Mouse (Mus musculus): Measurements from ENCODE around the gene Nanos3. TPM values are rescaled to one million over a fixed set of nuclear protein-coding genes. Genes with fewer than 3 reads are reported as not detected.

The Nanos3 gene
- polyA plus RNA-seq, 1 experiment = 1.1 TPM

DNA sequence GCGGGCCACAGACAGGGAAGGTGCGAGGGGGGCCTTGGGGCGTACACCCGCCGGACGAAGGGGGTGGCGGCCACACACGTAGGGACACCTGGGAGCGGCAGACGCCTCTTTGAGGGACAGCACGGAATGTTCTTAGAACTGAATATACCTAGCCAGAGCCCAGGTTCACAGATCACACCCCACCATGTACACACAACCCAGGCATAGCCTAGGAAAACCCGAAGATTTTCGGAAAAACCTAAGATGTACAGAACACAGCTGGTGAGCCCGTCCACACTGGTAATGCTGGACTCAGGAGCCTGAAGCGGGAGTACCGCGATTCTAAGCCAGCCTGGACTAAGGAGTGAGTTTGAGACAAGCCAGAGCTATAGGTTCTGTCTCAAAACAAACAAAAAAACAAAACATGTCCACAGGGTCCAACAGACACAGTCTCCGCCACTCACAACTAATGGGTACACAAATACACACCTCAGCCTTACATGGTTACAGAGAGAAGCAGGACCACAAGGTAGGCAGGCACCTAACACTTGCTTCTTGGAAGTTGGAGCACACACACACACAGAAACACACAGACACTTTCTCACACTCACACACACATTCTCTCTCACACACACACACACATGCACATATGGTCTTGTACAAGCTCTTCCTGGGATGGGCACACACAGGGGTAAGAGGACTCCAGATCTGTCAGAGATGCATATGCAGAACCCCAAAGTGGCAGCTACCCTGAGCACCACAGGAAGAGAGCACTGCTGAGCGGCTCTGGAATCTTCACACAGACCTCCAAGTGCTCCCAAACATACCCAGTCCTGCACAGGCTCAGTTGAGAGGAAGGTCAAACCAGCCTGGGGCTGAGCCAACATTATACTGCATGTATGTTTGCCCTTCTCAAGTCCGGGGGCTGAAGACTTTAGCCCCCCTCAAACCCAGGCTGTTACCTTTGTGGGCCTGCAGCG lies 653 bp downstream of the Nanos3 start:
- peak overlapping the region; percentile 43 for H3K4me3 ChIP-seq (ENCODE audit: insufficient read depth, poor library complexity, severe bottlenecking)
- H3K36me3 ChIP-seq (ENCODE audit: control insufficient read depth, insufficient read depth) = no peaks in the 10 kb centered on the region
- H3K79me3 ChIP-seq (ENCODE audit: low read depth) = peaks cover 1% of the 10 kb centered on the region
- TF ChIP-seq FOSL1 (IDR thresholded peaks at IDR 0.05; ENCODE audit: insufficient read depth, low read length, poor library complexity, severe bottlenecking) (no peak), MYOD1 (IDR thresholded peaks at IDR 0.05; ENCODE audit: control insufficient read depth, insufficient read length, low read depth) (no peak), MYOG (IDR thresholded peaks at IDR 0.05; ENCODE audit: control insufficient read depth, extremely low read depth, insufficient read length) (no peak), CEBPB (IDR thresholded peaks at IDR 0.05; ENCODE audit: low read depth) (no peak), MAX (IDR thresholded peaks at IDR 0.05) (no peak), USF1 (IDR thresholded peaks at IDR 0.05; ENCODE audit: low read depth) (no peak), CTCF (IDR thresholded peaks at IDR 0.05; ENCODE audit: control insufficient read depth, insufficient read depth, insufficient read length) (no peak)
- H3K79me2 ChIP-seq (ENCODE audit: control insufficient read depth, insufficient read depth) = peaks cover 13% of the 10 kb centered on the region
- no peaks in the 10 kb centered on the region for H3K27me3 ChIP-seq (ENCODE audit: control insufficient read depth, insufficient read depth, insufficient read length)
- peak overlapping the region; percentile 94 for H3ac ChIP-seq (ENCODE audit: control insufficient read depth, insufficient read length, low read depth)

DNA sequence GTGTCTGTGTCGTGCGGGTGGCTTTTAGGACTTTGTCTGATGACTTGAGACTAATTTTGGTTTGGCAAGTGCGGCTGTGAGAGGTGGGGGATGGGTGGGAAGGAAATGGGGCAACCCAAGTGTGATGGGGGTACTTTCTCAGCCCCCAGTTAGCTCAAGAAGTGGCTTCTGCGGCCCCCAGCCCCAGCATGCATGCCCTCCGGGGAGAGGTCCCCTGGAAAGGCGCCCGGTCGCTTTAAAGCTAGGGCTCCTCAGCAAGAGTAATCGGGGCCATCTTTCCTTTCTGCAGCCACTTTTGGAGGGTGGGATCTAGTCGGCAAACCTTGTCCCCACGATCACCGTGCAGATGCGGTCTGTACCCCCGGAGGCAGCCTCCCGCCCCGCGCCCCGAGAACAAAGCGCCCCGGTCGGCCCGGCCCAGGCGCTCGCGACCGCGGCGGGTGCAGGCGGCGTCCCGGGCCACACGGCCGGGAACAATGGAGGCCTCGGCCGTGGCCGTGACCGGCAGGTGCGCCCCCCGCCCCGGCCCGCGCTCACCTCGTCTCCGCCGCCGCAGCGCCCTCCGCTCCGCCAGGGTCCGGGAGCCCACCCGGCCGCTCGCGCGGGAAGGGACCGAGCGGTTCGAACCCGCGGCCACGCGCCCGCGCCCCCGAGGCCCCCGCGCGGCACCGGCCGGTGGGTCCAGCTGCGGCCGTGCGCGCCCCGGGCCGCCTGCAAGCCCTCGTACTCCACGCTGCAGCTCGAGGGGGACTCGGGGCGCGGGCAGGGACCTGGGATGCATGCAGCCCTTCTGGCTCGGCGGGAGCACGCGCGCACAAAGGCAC lies 1.5 kb downstream of the Nanos3 start:
- Histone ChIP-seq H3ac (ENCODE audit: control insufficient read depth, insufficient read length, low read depth) (peak overlapping the region; percentile 94), H3K4me3 (ENCODE audit: insufficient read depth, poor library complexity, severe bottlenecking) (peak overlapping the region; percentile 43), H3K79me2 (ENCODE audit: control insufficient read depth, insufficient read depth) (peaks cover 13% of the 10 kb centered on the region), H3K36me3 (ENCODE audit: control insufficient read depth, insufficient read depth) (no peaks in the 10 kb centered on the region), H3K27me3 (ENCODE audit: control insufficient read depth, insufficient read depth, insufficient read length) (no peaks in the 10 kb centered on the region), H3K79me3 (ENCODE audit: low read depth) (no peaks in the 10 kb centered on the region)
- TF ChIP-seq FOSL1 (IDR thresholded peaks at IDR 0.05; ENCODE audit: insufficient read depth, low read length, poor library complexity, severe bottlenecking) (no peak), MAX (IDR thresholded peaks at IDR 0.05) (no peak), CEBPB (IDR thresholded peaks at IDR 0.05; ENCODE audit: low read depth) (no peak), CTCF (IDR thresholded peaks at IDR 0.05; ENCODE audit: control insufficient read depth, insufficient read depth, insufficient read length) (no peak), MYOD1 (IDR thresholded peaks at IDR 0.05; ENCODE audit: control insufficient read depth, insufficient read length, low read depth) (no peak), MYOG (IDR thresholded peaks at IDR 0.05; ENCODE audit: control insufficient read depth, extremely low read depth, insufficient read length) (no peak), USF1 (IDR thresholded peaks at IDR 0.05; ENCODE audit: low read depth) (no peak)

DNA sequence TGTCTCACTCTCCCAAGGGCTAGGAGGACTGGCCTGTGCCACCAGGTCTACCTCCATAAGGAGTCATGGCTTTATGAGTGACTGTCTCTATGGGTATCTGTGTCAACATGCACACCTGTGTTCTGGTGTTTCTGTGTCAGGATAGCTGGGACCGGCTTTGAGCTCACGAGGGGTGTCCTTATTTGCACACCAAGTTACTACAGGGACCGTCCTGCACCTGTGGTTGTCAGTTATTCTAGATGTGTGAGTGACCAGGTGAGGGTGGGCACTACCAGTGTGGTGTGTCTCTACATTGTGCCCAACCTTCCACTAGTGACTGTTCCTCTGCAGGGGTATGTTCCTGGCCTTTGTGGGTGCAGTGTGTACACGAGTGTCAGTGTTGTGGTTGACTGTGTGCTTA lies 2.2 kb downstream of the Nanos3 start:
- TF ChIP-seq FOSL1 (IDR thresholded peaks at IDR 0.05; ENCODE audit: insufficient read depth, low read length, poor library complexity, severe bottlenecking) (no peak), MAX (IDR thresholded peaks at IDR 0.05) (no peak), MYOD1 (IDR thresholded peaks at IDR 0.05; ENCODE audit: control insufficient read depth, insufficient read length, low read depth) (peak; percentile 12), USF1 (IDR thresholded peaks at IDR 0.05; ENCODE audit: low read depth) (no peak), CTCF (IDR thresholded peaks at IDR 0.05; ENCODE audit: control insufficient read depth, insufficient read depth, insufficient read length) (no peak), MYOG (IDR thresholded peaks at IDR 0.05; ENCODE audit: control insufficient read depth, extremely low read depth, insufficient read length) (no peak)
- no peak overlapping the region for H3ac ChIP-seq (ENCODE audit: control insufficient read depth, insufficient read length, low read depth)
- peaks cover 13% of the 10 kb centered on the region for H3K79me2 ChIP-seq (ENCODE audit: control insufficient read depth, insufficient read depth)
- H3K36me3 ChIP-seq (ENCODE audit: control insufficient read depth, insufficient read depth) = no peaks in the 10 kb centered on the region
- no peaks in the 10 kb centered on the region for H3K27me3 ChIP-seq (ENCODE audit: control insufficient read depth, insufficient read depth, insufficient read length)
- H3K4me3 ChIP-seq (ENCODE audit: insufficient read depth, poor library complexity, severe bottlenecking) = no peak overlapping the region
- no peaks in the 10 kb centered on the region for H3K79me3 ChIP-seq (ENCODE audit: low read depth)

DNA sequence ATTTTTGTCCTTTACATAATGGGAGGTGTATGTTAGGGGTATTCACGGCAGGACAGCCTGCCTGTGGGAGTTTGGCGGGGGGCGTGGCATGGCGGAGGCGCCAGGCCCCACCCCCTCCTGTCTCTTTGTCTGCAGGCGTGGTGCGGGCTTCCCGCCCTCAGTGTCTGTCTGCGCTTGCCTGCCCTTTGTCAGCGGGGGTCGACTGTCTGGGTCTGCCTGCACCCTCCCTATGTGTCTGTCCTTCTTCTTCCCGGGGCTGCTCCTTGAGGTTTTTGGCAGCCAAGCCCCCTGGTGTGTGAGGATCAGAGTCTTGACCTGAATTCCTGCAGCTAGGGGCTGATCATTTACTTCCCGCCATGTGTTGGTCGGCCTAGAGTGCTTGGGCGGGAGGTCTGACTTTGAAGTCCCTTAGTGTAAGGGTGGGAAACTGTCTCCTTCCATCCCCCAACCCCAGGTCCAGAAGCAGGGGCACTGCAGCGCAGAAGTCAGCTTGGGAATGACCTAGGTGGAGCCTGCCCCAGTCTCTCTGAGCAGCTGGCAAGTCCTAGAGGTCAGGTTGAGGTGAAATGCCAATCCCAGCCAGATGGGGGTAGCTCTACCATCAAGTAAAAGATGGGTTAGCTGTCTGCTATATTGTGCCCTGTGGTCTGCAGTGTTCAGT lies 4.4 kb downstream of the Nanos3 start:
- Histone ChIP-seq H3K36me3 (ENCODE audit: control insufficient read depth, insufficient read depth) (no peaks in the 10 kb centered on the region), H3ac (ENCODE audit: control insufficient read depth, insufficient read length, low read depth) (no peak overlapping the region), H3K27me3 (ENCODE audit: control insufficient read depth, insufficient read depth, insufficient read length) (no peaks in the 10 kb centered on the region), H3K79me2 (ENCODE audit: control insufficient read depth, insufficient read depth) (peaks cover 13% of the 10 kb centered on the region), H3K4me3 (ENCODE audit: insufficient read depth, poor library complexity, severe bottlenecking) (no peak overlapping the region), H3K79me3 (ENCODE audit: low read depth) (no peaks in the 10 kb centered on the region)
- TF ChIP-seq CEBPB (IDR thresholded peaks at IDR 0.05; ENCODE audit: low read depth) = no peak
- TF ChIP-seq MYOG (IDR thresholded peaks at IDR 0.05; ENCODE audit: control insufficient read depth, extremely low read depth, insufficient read length) = no peak
- no peak for TF ChIP-seq MYOD1 (IDR thresholded peaks at IDR 0.05; ENCODE audit: control insufficient read depth, insufficient read length, low read depth)
- TF ChIP-seq CTCF (IDR thresholded peaks at IDR 0.05; ENCODE audit: control insufficient read depth, insufficient read depth, insufficient read length) = no peak

DNA sequence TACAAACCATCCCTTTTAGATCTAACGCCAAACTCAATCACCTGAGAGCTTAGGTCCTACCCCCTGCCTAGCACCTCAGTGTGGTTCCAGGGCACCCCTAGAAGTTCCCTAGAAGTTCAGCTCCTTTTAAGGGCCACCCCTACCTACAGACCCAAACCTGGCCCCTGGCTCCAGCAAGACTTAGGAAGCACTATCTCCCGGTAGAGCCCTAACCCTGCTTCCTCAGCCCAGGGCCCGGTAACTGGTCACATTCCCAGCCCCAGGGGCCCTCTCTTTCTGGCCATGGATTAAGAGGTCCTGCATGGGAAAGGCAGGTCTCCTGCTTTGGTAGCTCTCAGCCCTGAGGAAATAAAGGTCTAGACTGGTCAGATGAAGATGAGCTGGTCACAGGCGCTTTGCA lies 5.1 kb downstream of the Nanos3 start:
- Histone ChIP-seq H3K79me3 (ENCODE audit: low read depth) (no peaks in the 10 kb centered on the region), H3K4me3 (ENCODE audit: insufficient read depth, poor library complexity, severe bottlenecking) (no peak overlapping the region), H3K27me3 (ENCODE audit: control insufficient read depth, insufficient read depth, insufficient read length) (no peaks in the 10 kb centered on the region), H3ac (ENCODE audit: control insufficient read depth, insufficient read length, low read depth) (no peak overlapping the region), H3K36me3 (ENCODE audit: control insufficient read depth, insufficient read depth) (no peaks in the 10 kb centered on the region), H3K79me2 (ENCODE audit: control insufficient read depth, insufficient read depth) (peaks cover 13% of the 10 kb centered on the region)
- no peak for TF ChIP-seq MYOG (IDR thresholded peaks at IDR 0.05; ENCODE audit: control insufficient read depth, extremely low read depth, insufficient read length)
- TF ChIP-seq MYOD1 (IDR thresholded peaks at IDR 0.05; ENCODE audit: control insufficient read depth, insufficient read length, low read depth) = no peak
- TF ChIP-seq USF1 (IDR thresholded peaks at IDR 0.05; ENCODE audit: low read depth) = no peak
- TF ChIP-seq FOSL1 (IDR thresholded peaks at IDR 0.05; ENCODE audit: insufficient read depth, low read length, poor library complexity, severe bottlenecking) = no peak
- TF ChIP-seq CTCF (IDR thresholded peaks at IDR 0.05; ENCODE audit: control insufficient read depth, insufficient read depth, insufficient read length) = no peak
- no peak for TF ChIP-seq MAX (IDR thresholded peaks at IDR 0.05)
- no peak for TF ChIP-seq CEBPB (IDR thresholded peaks at IDR 0.05; ENCODE audit: low read depth)
